ENCODE assay signal across 8 mouse cellular contexts in the genomic region with DNA sequence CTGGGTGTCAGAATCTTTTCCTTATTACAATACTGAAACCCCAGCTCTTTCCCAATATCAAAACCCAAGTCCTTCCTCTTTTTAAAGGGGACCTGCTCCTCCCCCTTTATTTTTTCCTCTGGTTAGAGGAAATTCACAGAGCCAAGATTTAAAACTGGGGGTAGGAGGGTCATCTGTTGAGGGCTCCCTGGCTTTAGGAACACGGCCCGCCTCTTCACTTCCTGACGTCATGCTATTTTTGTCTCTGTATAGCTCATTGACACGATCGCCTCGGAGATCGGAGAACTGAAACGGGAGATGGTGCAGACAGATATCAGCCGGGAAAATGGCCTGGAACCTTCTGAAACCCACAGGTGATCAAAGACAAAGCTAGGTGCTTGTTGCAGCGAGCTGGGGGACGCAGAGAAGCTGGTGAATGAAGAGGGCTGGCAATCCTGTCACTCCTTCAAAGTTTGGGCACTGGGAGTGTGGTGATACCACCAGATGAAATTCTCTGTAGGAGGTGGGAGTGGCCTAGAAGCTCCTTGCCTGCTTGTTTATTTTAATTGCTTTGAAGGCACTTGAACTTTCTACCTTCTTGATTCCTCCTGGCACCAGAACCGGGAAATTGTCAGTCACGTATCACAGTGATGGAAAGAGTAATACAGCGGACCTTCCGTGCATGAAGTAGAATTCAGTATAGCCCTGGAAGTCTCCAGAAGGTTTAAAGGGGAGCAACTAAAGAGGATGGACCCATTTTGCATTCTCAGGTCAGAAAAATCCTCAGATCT.
A peak's percentile ranks its signal among the peaks of the same experiment; 100 is the strongest.
DNase-seq lines count a peak whose midpoint lies in the region; ATAC-seq and TF ChIP-seq lines count a peak whose summit lies in the region.

No protein-coding gene starts in this region.

- DNase-seq in midbrain, embryonic 11.5 days (ENCODE audit: low spot score, missing footprints): peak; percentile 45
- DNase-seq in midbrain, postnatal 0 days (ENCODE audit: low spot score): no peak
- DNase-seq in liver, embryonic 14.5 days (ENCODE audit: low read depth in 3 of 3, low spot score in 3 of 3): peak in 1 of 3 experiments; percentile 32
- no peak for DNase-seq in left cerebral cortex, adult 18-20 months (ENCODE audit: low spot score in 2 of 2)
- no peak for DNase-seq in right cerebral cortex, postnatal 25 days
- no peak for DNase-seq in frontal cortex, postnatal 14 days (ENCODE audit: low spot score in 2 of 2)

- no peak overlapping the region for H3K4me2 ChIP-seq in midbrain, embryonic 11.5 days
- no peak overlapping the region for H3K4me2 ChIP-seq in midbrain, postnatal 0 days (ENCODE audit: low read depth, low read length, poor library complexity, severe bottlenecking)
- peak overlapping the region; percentile 5; the same call in 1 of the 2 replicates for H3K4me2 ChIP-seq in heart, embryonic 15.5 days
- H3K4me2 ChIP-seq in liver, embryonic 14.5 days (ENCODE audit: low read depth): no peak overlapping the region
- H3K4me2 ChIP-seq in stomach, embryonic 16.5 days (ENCODE audit: low read depth, low read length): peak overlapping the region; percentile 11; the same call in 1 of the 2 replicates

- no peaks in the 10 kb centered on the region for H3K27me3 ChIP-seq in midbrain, embryonic 11.5 days (ENCODE audit: control insufficient read depth, insufficient read depth, low read length)
- H3K27me3 ChIP-seq in midbrain, postnatal 0 days (ENCODE audit: insufficient read depth, low read length): no peaks in the 10 kb centered on the region
- H3K27me3 ChIP-seq in heart, embryonic 15.5 days: no peaks in the 10 kb centered on the region
- H3K27me3 ChIP-seq in liver, embryonic 14.5 days (ENCODE audit: control insufficient read depth, insufficient read depth, low read length): no peaks in the 10 kb centered on the region
- no peaks in the 10 kb centered on the region for H3K27me3 ChIP-seq in stomach, embryonic 16.5 days (ENCODE audit: control insufficient read depth, insufficient read depth, low read length)

- no peak for TF ChIP-seq CTCF in midbrain, postnatal 0 days (IDR thresholded peaks at IDR 0.05)
- no peak for TF ChIP-seq CTCF in liver, embryonic 14.5 days (IDR thresholded peaks at IDR 0.05; ENCODE audit: low read depth)

- H3K9me3 ChIP-seq in midbrain, embryonic 11.5 days (ENCODE audit: control insufficient read depth, low read length): no peaks in the 10 kb centered on the region
- H3K9me3 ChIP-seq in midbrain, postnatal 0 days (ENCODE audit: low read length): no peaks in the 10 kb centered on the region
- H3K9me3 ChIP-seq in heart, embryonic 15.5 days (replicated peaks): no peaks in the 10 kb centered on the region
- H3K9me3 ChIP-seq in liver, embryonic 14.5 days (ENCODE audit: control insufficient read depth, low read length): no peaks in the 10 kb centered on the region
- H3K9me3 ChIP-seq in stomach, embryonic 16.5 days (replicated peaks; ENCODE audit: control insufficient read depth, low read length): no peaks in the 10 kb centered on the region

- no peak overlapping the region for H3K27ac ChIP-seq in midbrain, embryonic 11.5 days (ENCODE audit: low read depth, low read length)
- H3K27ac ChIP-seq in midbrain, postnatal 0 days (ENCODE audit: low read depth, low read length): no peak overlapping the region
- H3K27ac ChIP-seq in heart, embryonic 15.5 days: no peak overlapping the region
- H3K27ac ChIP-seq in liver, embryonic 14.5 days: no peak overlapping the region
- peak overlapping the region; percentile 79 for H3K27ac ChIP-seq in stomach, embryonic 16.5 days (ENCODE audit: low read length)

- no peak for ATAC-seq in midbrain, embryonic 11.5 days (ENCODE audit: low FRiP score)
- ATAC-seq in midbrain, postnatal 0 days (ENCODE audit: low FRiP score): no peak
- ATAC-seq in heart, embryonic 15.5 days (replicated peaks; ENCODE audit: insufficient number of reproducible peaks, insufficient read depth, low FRiP score, low read depth): no peak
- peak; percentile 35; the same call in 1 of the 2 replicates for ATAC-seq in liver, embryonic 14.5 days (ENCODE audit: insufficient read depth)
- ATAC-seq in stomach, embryonic 16.5 days (ENCODE audit: insufficient read depth, low FRiP score): no peak

- TF ChIP-seq EP300 in liver, embryonic 14.5 days (IDR thresholded peaks at IDR 0.05; ENCODE audit: low read depth): no peak

- 90% methylated on average over 15 of the region's 15 CpGs for WGBS in midbrain, embryonic 11.5 days
- WGBS in midbrain, postnatal 0 days: 78% methylated on average over 15 of the region's 15 CpGs
- 56% methylated on average over 15 of the region's 15 CpGs for WGBS in heart, embryonic 15.5 days
- 30% methylated on average over 15 of the region's 15 CpGs for WGBS in liver, embryonic 14.5 days (ENCODE audit: insufficient replicate concordance)
- 71% methylated on average over 15 of the region's 15 CpGs for WGBS in stomach, embryonic 16.5 days

- no peak overlapping the region for H3K9ac ChIP-seq in midbrain, embryonic 11.5 days (ENCODE audit: low read length)
- H3K9ac ChIP-seq in midbrain, postnatal 0 days (replicated peaks; ENCODE audit: low read length, poor library complexity, severe bottlenecking): no peak overlapping the region
- no peak overlapping the region for H3K9ac ChIP-seq in heart, embryonic 15.5 days
- H3K9ac ChIP-seq in liver, embryonic 14.5 days (replicated peaks): no peak overlapping the region
- no peak overlapping the region for H3K9ac ChIP-seq in stomach, embryonic 16.5 days (ENCODE audit: low read length)

- no peaks in the 10 kb centered on the region for H3K36me3 ChIP-seq in midbrain, embryonic 11.5 days (ENCODE audit: control insufficient read depth, insufficient read depth, low read length)
- H3K36me3 ChIP-seq in midbrain, postnatal 0 days (ENCODE audit: insufficient read depth, low read length): no peaks in the 10 kb centered on the region
- 0 out of 2 replicates have a peak, but pooled peaks cover 5% of the 10 kb centered on the region for H3K36me3 ChIP-seq in heart, embryonic 15.5 days
- H3K36me3 ChIP-seq in liver, embryonic 14.5 days (replicated peaks; ENCODE audit: control insufficient read depth, insufficient read depth, low read depth): no peaks in the 10 kb centered on the region
- H3K36me3 ChIP-seq in stomach, embryonic 16.5 days (ENCODE audit: control insufficient read depth, insufficient read depth, low read length): 0 out of 2 replicates have a peak, but pooled peaks cover 4% of the 10 kb centered on the region

- no peaks in the 10 kb centered on the region for H3K4me1 ChIP-seq in midbrain, embryonic 11.5 days (ENCODE audit: control insufficient read depth, insufficient read depth, low read length)
- no peaks in the 10 kb centered on the region for H3K4me1 ChIP-seq in midbrain, postnatal 0 days (ENCODE audit: insufficient read depth, low read length)
- peaks cover 10% of the 10 kb centered on the region for H3K4me1 ChIP-seq in heart, embryonic 15.5 days (replicated peaks)
- 0 out of 4 replicates have a peak, but pooled peaks cover 0 to 1% of the 10 kb centered on the region in 2 experiments for H3K4me1 ChIP-seq in liver, embryonic 14.5 days (replicated peaks; ENCODE audit: control insufficient read depth in 2 of 2, insufficient read depth in 2 of 2, low read length in 1 of 2)
- peaks cover 6% of the 10 kb centered on the region for H3K4me1 ChIP-seq in stomach, embryonic 16.5 days (ENCODE audit: control insufficient read depth, insufficient read depth, low read length)

- no peak overlapping the region for H3K4me3 ChIP-seq in midbrain, embryonic 11.5 days (ENCODE audit: low read depth, low read length)
- H3K4me3 ChIP-seq in midbrain, postnatal 0 days (ENCODE audit: low read depth, low read length): no peak overlapping the region
- H3K4me3 ChIP-seq in heart, embryonic 15.5 days: no peak overlapping the region
- peak overlapping the region in 1 of 2 experiments; percentile 30; a peak in 2 of 4 replicates for H3K4me3 ChIP-seq in liver, embryonic 14.5 days (ENCODE audit: insufficient read depth in 1 of 2, low read depth in 2 of 2, low read length in 2 of 2)
- peak overlapping the region; percentile 3 for H3K4me3 ChIP-seq in stomach, embryonic 16.5 days (replicated peaks; ENCODE audit: low read length)

Comparison
In these comparisons a context has a peak if more than half of its experiments do, and no peak if none do; other contexts are left out.
1. H3K4me2 ChIP-seq: peak in heart, embryonic 15.5 days (single experiment) and stomach, embryonic 16.5 days (single experiment); none in midbrain, embryonic 11.5 days (single experiment), midbrain, postnatal 0 days (single experiment) and liver, embryonic 14.5 days (single experiment).